Mouse (Mus musculus) midbrain, embryonic 10.5 days (tissue): Measurements from ENCODE around the gene Rfx6. TPM values are rescaled to one million over a fixed set of nuclear protein-coding genes. Genes with fewer than 3 reads are reported as not detected.

Experiments
- DNase-seq: peaks from one replicate; pipeline ENCODE4 v3.0.0-alpha.2; 2017; ENCODE audit warnings: low spot score
- H3K27ac ChIP-seq: fragments of 300-500 bp; sonication (generic); replicated peaks from 2 replicates; pipeline ENCODE4 v1.5.1; 2016; ENCODE audit warnings: mild to moderate bottlenecking
- H3K27me3 ChIP-seq: fragments of 300-500 bp; sonication (generic); 2 replicates; pipeline ENCODE4 v1.6.1; 2016; ENCODE audit warnings: low read depth, mild to moderate bottlenecking; ENCODE audit not compliant: poor library complexity, severe bottlenecking
- H3K36me3 ChIP-seq: fragments of 300-500 bp; sonication (generic); 2 replicates; pipeline ENCODE4 v1.6.1; 2016; ENCODE audit warnings: mild to moderate bottlenecking, moderate library complexity
- H3K4me1 ChIP-seq: fragments of 300-500 bp; sonication (generic); 2 replicates; pipeline ENCODE4 v1.6.1; 2016
- H3K4me3 ChIP-seq: fragments of 300-500 bp; sonication (generic); 2 replicates; pipeline ENCODE4 v1.5.1; 2016; ENCODE audit warnings: mild to moderate bottlenecking, moderate library complexity
- H3K9me3 ChIP-seq: fragments of 300-500 bp; sonication (generic); replicated peaks from 2 replicates; pipeline ENCODE4 v1.6.1; 2016; ENCODE audit warnings: mild to moderate bottlenecking
- WGBS: fragments of 180-500 bp; shearing (Covaris S2); methylation state at CpG from one replicate; pipeline ENCODE4 v1.1.7; 2016; 5-methylcytosine and 5-hydroxymethylcytosine counted together
- polyA plus RNA-seq: library from polyadenylated mRNA; unstranded; fragments of >200 nt; fragmentation: Nextera tagmentation; extraction: Ambion mirVana; gene quantifications from 2 replicates; pipeline ENCODE4 v1.2.1, GENCODE M21; 2016

The Rfx6 gene
- polyA plus RNA-seq, 1 experiment from 2014 or later: not detected

- WGBS: 65% methylated on average over 7 of the region's 7 CpGs
- DNase-seq: no peak
Measured at GRCm38 (mm10) chr10:51769252-51769651, 91.7 kb downstream of the Rfx6 start.

DNA sequence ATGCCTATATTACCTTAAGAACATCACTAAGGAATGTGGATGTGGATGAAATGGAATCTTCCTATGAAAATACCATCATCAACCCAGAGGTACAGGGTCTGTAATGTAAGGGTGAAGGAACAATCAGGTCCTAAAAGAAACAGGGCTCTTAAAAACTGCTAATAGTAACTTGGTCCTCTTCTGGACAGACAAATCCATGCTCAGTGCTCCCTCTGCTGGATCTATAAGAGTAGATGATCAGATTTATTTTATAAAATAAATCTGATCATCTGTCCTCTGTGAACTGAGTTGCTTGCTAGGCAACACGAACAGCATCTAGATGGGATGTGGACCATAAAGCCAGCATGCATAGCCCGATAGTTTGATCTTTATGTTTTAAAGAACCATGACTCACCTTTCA, 102.1 kb downstream of the Rfx6 start:
- Histone ChIP-seq H3K27me3 (no peaks in the 10 kb centered on the region), H3K9me3 (no peaks in the 10 kb centered on the region), H3K36me3 (no peaks in the 10 kb centered on the region), H3K4me1 (no peaks in the 10 kb centered on the region), H3K4me3 (no peak overlapping the region), H3K27ac (no peak overlapping the region)
- WGBS: 76% methylated on average over 2 of the region's 2 CpGs
- DNase-seq: no peak

More at GRCm38 (mm10) chr10:51769252-51769651, 91.7 kb downstream of the Rfx6 start:
- no peak overlapping the region for H3K27ac ChIP-seq
- no peaks in the 10 kb centered on the region for H3K27me3 ChIP-seq
- H3K36me3 ChIP-seq: no peaks in the 10 kb centered on the region
- H3K4me3 ChIP-seq: no peak overlapping the region
- no peaks in the 10 kb centered on the region for H3K4me1 ChIP-seq
- no peaks in the 10 kb centered on the region for H3K9me3 ChIP-seq

Other genes starting within 250 kb of the Rfx6 start
- gene Gm49339, start 197.1 kb upstream of the Rfx6 start, polyA plus RNA-seq: not detected in 2 replicates
- 0.34 TPM in 1 of 2 replicates, not detected in the other for gene Lilr4b, start 197.1 kb upstream of the Rfx6 start, polyA plus RNA-seq
- gene Lilrb4a, start 186.8 kb upstream of the Rfx6 start, polyA plus RNA-seq: 0.44 and 0.77 TPM in 2 replicates
- 4.6 and 5.6 TPM in 2 replicates for gene Fam162b, start 87.2 kb upstream of the Rfx6 start, polyA plus RNA-seq
- gene Gprc6a, start 46.3 kb upstream of the Rfx6 start, polyA plus RNA-seq: 0.07 TPM in 1 of 2 replicates, not detected in the other